Mouse (Mus musculus) fibroblast of lung, adult 2 months (primary cell): ENCODE data around the gene Plpp3.

ENCODE experiments used
- DNase-seq: peaks from one replicate; pipeline ENCODE4 v3.0.0-alpha.2; 2011; ENCODE audit warnings: low read depth

The Plpp3 gene

GRCm38 (mm10) chr4:105190826-105191225, 33.7 kb downstream of the Plpp3 start:
- no peak for DNase-seq

- no peak for DNase-seq
Measured at GRCm38 (mm10) chr4:105191550-105191949, 34.4 kb downstream of the Plpp3 start.

GRCm38 (mm10) chr4:105192665-105193064, 35.5 kb downstream of the Plpp3 start:
- no peak for DNase-seq

- no peak for DNase-seq
Measured at GRCm38 (mm10) chr4:105195256-105195655, 38.1 kb downstream of the Plpp3 start.

GRCm38 (mm10) chr4:105196099-105196498, 39.0 kb downstream of the Plpp3 start:
- no peak for DNase-seq

GRCm38 (mm10) chr4:105196993-105197765, 40.0 kb downstream of the Plpp3 start:
- no peak for DNase-seq

GRCm38 (mm10) chr4:105198696-105199095, 41.5 kb downstream of the Plpp3 start:
- no peak for DNase-seq

GRCm38 (mm10) chr4:105199345-105199744, 42.2 kb downstream of the Plpp3 start:
- DNase-seq: no peak

GRCm38 (mm10) chr4:105200624-105201524, 43.7 kb downstream of the Plpp3 start:
- DNase-seq: no peak

- no peak for DNase-seq
Measured at GRCm38 (mm10) chr4:105202439-105202838, 45.3 kb downstream of the Plpp3 start.

GRCm38 (mm10) chr4:105203303-105203761, 46.2 kb downstream of the Plpp3 start:
- no peak for DNase-seq

- DNase-seq: no peak
Measured at GRCm38 (mm10) chr4:105204071-105204470, 46.9 kb downstream of the Plpp3 start.

- no peak for DNase-seq
Measured at GRCm38 (mm10) chr4:105205045-105205851, 48.1 kb downstream of the Plpp3 start.

- no peak for DNase-seq
Measured at GRCm38 (mm10) chr4:105206102-105206501, 49.0 kb downstream of the Plpp3 start.

GRCm38 (mm10) chr4:105206995-105207394, 49.8 kb downstream of the Plpp3 start:
- no peak for DNase-seq

GRCm38 (mm10) chr4:105207641-105208040, 50.5 kb downstream of the Plpp3 start:
- DNase-seq: no peak

GRCm38 (mm10) chr4:105208977-105209376, 51.8 kb downstream of the Plpp3 start:
- no peak for DNase-seq

GRCm38 (mm10) chr4:105213314-105213713, 56.2 kb downstream of the Plpp3 start:
- no peak for DNase-seq

- DNase-seq: no peak
Measured at GRCm38 (mm10) chr4:105214438-105214837, 57.3 kb downstream of the Plpp3 start.

GRCm38 (mm10) chr4:105215726-105216410, 58.7 kb downstream of the Plpp3 start:
- DNase-seq: no peak

- no peak for DNase-seq
Measured at GRCm38 (mm10) chr4:105218202-105218601, 61.1 kb downstream of the Plpp3 start.
